Mouse (Mus musculus) forelimb bud, embryonic 11.5 days (tissue): ENCODE results near the gene Rps26.

Experiments used
- DNase-seq: peaks from one replicate; pipeline ENCODE4 v3.0.0-alpha.2; 2012; ENCODE audit warnings: low read depth, low spot score

Rps26 gene

DNA sequence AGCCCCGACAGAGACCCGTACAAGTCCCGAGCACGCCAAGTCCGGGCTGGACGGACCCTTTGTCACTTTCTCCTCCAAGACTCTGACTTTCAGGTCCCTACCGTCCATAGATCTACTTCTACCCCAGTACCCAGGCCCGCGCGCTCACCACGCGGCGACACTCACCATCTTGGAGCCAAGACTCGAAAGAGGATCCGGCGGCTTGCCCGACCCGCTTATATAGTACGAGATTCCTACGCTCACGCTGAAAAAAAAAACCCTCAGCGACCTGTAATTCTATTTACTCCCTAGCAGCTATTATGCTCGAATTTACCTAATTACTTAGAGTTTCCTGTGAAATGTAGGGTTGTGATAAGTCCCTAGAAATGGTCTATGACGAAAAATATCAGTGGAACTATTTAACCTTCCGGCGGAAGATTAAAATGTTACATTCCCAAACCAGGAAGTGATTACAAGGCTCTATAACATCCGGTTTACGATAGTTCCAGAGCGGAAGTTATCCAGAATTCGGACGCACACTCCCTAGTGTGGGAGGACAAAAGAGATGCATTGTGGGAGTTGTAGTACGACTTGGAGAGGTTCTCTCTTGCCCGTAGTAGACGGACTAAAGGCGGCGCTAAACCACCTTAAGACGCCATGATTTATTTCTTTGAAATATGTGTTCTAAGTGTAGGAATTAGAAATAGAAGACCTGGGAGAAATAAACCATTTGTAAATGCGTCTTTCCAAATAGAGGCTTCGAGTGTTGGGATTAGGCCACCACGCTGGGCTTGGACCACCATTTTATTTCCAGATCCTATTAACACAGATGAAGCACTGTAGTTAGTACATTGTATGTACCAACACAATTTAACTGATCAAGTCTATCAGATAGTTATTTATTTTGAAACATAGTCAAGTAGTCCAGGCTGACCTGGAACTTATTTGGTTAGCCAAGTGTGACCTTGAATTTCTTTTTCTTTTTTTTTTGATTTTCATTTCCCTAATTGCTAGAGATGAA lies at the start of gene Rps26:
Gene Rps26, minus strand, starts transcription at position 437 of the 1,000 bp plus-strand sequence.
- DNase-seq = peak; percentile 98

GRCm38 (mm10) chr10:128674469-128675008 lies 48.0 kb upstream of the Rps26 start:
- no peak for DNase-seq

GRCm38 (mm10) chr10:128673763-128674468 lies 47.4 kb upstream of the Rps26 start, which contains the start of gene Suox:
Gene Suox, minus strand, starts transcription at chr10:128674073.
- DNase-seq = peak; percentile 70

DNA sequence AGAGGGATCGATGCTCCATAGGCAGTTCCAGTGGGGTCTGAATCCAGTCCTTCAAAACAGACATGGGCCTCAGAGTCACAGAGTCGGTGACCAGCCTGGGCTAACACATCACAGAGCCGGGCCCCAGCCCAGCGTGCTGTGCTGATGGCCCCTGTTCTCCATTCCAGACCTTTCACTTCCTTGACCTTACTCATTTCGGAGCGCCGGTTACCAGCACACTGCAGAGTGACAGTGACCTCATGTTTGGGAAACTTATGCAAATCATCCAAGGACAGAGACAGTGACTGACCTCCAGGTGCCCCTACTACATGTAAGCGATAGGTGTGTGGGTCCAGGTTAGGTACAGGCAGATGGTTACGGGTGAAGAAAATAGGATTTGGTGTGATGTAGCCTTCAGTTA lies 44.6 kb upstream of the Rps26 start:
- no peak for DNase-seq

DNA sequence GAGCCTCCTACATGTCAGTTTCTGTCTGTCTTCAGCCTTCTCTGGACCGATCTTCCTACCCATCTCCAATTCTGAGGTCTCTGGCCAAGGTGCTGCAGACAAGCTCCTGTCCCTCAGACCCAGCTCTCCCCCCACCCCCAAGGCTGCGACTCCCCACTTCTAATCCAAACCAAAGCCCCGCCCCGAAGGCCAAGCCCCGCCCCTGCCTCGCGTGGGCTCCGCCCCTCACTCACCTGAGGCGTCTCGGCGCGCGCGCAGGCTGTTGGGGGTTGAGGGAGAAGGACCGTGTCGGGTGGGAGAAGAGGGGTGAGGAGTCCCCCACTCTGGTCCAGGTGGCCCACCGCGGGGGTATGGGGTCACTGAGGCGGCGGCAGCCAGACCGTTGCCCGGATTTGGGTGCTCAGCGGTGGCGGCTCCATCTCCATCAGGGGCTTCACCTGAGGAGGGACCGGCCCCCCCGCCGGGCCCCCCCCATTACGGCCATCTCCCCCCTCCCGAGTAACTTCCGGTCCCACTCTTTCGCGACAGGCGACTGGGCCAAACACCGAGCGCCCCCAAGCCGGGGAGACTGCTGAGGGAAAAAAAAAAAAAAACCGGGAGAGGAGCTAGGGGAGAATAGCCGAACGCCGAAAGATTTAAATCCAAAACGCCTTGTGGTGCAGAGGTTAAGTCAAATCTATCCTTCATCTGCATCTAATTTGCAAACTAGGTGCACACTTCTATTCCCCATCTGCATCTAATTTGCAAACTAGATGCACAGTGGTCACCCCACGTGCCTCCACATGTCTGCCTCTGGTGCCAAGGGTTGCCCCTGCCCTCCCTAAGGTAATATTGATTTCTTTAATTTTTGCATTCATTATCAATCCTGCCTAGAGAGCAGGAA lies 42.5 kb upstream of the Rps26 start:
- DNase-seq = peak; percentile 67

- no peak for DNase-seq
Measured at GRCm38 (mm10) chr10:128665806-128666205, 39.3 kb upstream of the Rps26 start.

DNA sequence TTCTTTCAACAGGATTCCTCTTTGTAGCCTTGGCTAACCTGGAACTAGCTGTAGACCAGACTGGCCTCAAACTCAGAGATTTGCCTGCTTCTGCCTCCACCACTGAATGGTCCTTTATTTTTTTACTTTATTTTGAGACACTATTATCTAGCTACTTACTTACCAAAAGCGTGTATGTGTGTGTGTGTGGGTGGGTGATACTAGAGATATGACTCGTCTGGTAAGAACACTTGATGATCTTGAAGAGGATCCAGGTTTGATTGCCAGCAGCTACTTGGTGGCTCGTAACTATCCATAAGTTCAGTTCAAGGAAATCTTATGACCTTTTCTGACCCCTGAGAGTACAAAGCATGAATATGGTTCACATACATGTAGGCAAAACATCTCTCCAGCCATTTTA lies 38.8 kb upstream of the Rps26 start:
- no peak for DNase-seq

GRCm38 (mm10) chr10:128664808-128665207 lies 38.3 kb upstream of the Rps26 start:
- no peak for DNase-seq

- DNase-seq = no peak
Measured at GRCm38 (mm10) chr10:128663441-128664220, 37.1 kb upstream of the Rps26 start.

GRCm38 (mm10) chr10:128662465-128662864 lies 35.9 kb upstream of the Rps26 start:
- no peak for DNase-seq

DNA sequence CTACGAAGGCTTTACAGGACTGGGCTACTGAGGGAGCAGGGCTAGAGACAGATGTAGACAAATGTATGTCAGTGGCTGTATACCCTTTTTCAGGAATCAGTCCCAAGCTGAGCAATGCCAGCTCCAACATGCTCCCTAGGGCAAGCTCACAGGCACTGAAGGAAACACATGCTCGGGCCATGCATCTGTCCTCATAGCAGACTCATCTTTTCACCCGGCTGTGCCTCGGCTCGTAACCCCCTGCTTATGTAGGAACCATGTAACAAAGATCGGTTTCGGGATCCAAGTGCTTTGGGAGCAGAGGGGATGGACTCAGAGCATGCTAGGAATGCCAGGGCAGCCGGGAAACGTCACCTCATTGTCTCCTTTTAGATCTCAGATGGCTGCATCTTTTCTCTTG lies 32.9 kb upstream of the Rps26 start:
- no peak for DNase-seq

DNA sequence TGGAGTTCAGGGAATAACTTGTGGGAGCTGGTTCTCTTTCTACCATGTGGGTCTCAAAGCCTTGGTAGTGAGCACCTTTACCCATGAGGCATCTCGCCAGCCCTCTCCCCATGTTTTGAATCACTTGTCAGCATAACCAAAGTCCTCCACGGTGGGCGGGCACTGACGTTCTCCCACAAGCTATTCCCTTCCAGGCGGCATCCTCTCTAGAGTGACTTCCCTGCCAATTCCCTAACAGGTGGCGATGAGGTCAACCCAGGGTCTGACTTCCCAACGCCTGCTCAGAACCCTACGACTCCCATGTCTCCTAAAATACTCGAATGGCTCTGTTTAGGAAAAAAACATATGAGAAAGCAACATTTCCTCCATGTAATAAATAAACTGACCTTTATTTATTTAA lies 31.3 kb upstream of the Rps26 start:
- DNase-seq = no peak

- no peak for DNase-seq
Measured at GRCm38 (mm10) chr10:128656731-128657130, 30.2 kb upstream of the Rps26 start.

- no peak for DNase-seq
Measured at GRCm38 (mm10) chr10:128655254-128655653, 28.7 kb upstream of the Rps26 start.

DNA sequence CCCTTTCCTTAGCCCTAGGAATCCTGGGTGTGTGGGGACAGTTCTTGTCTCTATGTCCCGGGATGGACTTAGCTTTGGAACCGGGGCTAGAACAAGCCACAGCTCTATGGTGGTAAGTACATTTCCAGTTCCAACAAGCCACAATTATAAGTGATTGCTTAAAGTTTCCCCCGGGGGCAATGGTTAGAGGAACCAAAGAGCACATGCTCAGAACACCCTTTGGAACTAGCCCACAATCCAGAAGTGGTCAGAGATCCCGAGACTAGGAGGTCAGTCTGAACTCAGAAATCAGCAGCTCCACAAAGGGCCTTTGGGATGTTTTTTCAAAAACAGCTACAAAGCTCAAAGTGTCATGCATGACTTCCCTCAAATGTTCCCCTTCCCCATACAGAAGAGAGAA lies 27.3 kb upstream of the Rps26 start:
- DNase-seq = no peak

- DNase-seq = peak; percentile 41
Measured at GRCm38 (mm10) chr10:128646139-128647089, 19.9 kb upstream of the Rps26 start.

DNA sequence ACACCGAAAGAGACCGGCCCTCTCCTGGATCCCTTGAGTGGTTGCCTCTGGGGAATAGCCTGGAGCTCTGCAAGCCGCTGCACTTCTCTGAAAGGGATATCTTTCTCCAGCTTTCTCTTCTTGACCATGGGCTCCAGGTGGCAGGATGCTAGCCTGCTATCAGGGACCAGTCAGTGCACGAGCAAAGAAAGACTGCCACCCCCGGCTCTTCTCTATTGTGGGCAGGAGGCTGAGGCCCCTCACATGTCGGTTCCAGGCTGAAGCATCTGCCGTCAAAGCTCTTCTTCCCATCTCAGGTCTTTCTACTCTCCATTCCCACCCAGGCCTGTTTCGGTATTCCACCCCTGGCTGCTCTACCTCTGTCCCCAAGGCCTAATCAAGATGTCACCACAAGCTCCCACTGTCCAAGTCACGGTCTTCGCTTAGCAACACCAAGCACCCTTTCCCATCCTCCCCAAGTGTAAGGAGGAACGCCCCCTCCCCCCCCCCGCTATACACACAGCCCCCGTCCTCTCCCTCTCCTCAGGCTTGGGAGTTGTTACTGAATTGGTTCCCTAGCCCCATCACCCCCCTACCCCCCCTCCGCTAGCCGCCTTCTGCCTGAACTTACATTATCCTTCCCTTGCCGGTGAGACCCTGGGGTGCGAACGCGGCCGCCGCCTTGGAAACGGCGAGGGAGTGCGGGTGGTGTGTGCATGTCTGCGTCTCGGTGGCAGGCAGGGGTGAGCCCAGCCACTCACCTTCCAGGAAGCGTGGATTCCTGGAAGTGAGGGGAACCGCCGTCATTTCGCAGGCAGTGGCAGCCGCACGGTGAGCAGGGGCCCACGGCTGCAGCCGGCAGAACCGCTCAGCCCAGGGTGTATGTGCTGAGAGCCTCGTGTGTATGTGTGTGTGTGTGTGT lies 18.8 kb upstream of the Rps26 start, which contains the start of gene Ikzf4:
Gene Ikzf4, minus strand, starts transcription at position 881 of the 901 bp plus-strand sequence.
- DNase-seq = peak; percentile 57

GRCm38 (mm10) chr10:128642749-128643148 lies 16.2 kb upstream of the Rps26 start:
- DNase-seq = no peak
